Mouse (Mus musculus) myocyte (in vitro differentiated cells): ENCODE measurements around the gene Trpc4ap.

Experiments
- CEBPB ChIP-seq: IDR thresholded peaks from 2 replicates; pipeline ENCODE4 v1.6.1; 2011; ENCODE audit warnings: mild to moderate bottlenecking, moderate library complexity; ENCODE audit not compliant: poor library complexity, insufficient read depth, severe bottlenecking
- MYOD1 ChIP-seq, 3 experiments: IDR thresholded peaks; one replicate each; pipeline ENCODE4 v1.6.1; 2011; ENCODE audit warnings: control low read depth in 2 of 3, low read depth in 2 of 3, mild to moderate bottlenecking in 2 of 3, moderate library complexity in 1 of 3; ENCODE audit not compliant: insufficient read length in 2 of 3, control insufficient read depth in 1 of 3
- POLR2A ChIP-seq: IDR thresholded peaks from one replicate; pipeline ENCODE4 v1.6.1; 2011; ENCODE audit warnings: low read depth, mild to moderate bottlenecking, control low read depth, moderate library complexity; ENCODE audit not compliant: insufficient read length
- POLR2AphosphoS2 ChIP-seq: IDR thresholded peaks from one replicate; pipeline ENCODE4 v1.6.1; 2011; ENCODE audit warnings: low read depth, control low read depth; ENCODE audit not compliant: insufficient read length

DNA sequence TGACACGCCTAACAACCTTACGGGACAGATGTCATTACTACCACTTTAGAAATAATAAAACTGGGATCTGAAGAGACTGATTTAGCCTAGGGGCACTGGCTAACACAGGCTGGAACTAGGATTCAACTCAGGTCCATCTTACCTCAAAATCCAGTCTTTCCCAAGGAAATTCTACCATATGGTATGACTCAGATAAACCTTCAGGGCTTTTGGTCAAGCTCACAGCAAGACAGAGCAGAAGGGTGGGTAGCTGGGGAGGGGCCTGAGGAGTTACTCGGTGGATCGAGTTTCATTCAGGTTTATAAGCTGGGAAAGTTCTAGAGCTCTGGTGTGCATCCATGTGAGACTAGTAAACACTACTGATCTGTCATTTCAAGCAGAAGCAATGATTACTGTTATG lies 3.0 kb downstream of the Trpc4ap start:
- TF ChIP-seq CEBPB (no peak), POLR2AphosphoS2 (no peak), MYOD1 (IDR thresholded peaks at IDR 0.05; ENCODE audit: control insufficient read depth in 1 of 3, insufficient read length in 2 of 3, low read depth in 2 of 3) (no peak), POLR2A (no peak)
